Mouse (Mus musculus): ENCODE results near the gene Ppp1r35.

DNA sequence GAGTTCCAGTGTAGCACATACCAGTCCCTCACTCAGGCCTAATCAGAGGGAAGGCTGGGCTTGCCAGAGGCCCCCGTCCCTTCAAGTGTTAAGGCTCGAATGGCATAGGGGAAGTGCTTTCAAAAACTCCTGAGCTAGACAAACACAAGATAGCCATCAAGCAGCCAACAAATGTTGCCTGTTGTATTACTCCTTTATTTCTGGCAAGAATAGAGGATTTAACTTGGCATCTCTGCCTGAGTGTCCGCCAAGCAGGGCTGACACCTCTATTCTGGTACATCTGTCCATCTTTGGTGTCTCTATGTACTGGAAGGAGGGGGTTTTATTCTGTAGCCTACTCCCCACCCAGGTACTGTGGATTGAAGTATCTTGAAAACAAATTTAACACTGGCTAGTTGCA, 22.5 kb upstream of the Ppp1r35 start:
- TF ChIP-seq ZC3H11A (IDR thresholded peaks at IDR 0.05; ENCODE audit: borderline replicate concordance, low read depth, low read length) (no peak), CHD2 (IDR thresholded peaks at IDR 0.05; ENCODE audit: low read depth, low read length) (no peak), ZNF384 (IDR thresholded peaks at IDR 0.05; ENCODE audit: low read depth, low read length) (no peak), MAFK (IDR thresholded peaks at IDR 0.05; ENCODE audit: insufficient read depth, low read depth, low read length) (no peak), HCFC1 (IDR thresholded peaks at IDR 0.05; ENCODE audit: borderline replicate concordance, insufficient read depth, low read length) (no peak)
